Mouse (Mus musculus): ENCODE data around the gene Ryr1. TPM values are rescaled to one million over a fixed set of nuclear protein-coding genes. Genes with fewer than 3 reads are reported as not detected.

Ryr1 gene
- 1,000 to 10,000 TPM; 1,495 to 1,823 TPM for total RNA-seq (2021)
- long read RNA-seq, experiment 1, partial matches to known transcripts = 614 of 644 reads
- long read RNA-seq, experiment 1, other reads (novel, unspliced or antisense) = 30 of 644 reads
- long read RNA-seq, experiment 2, partial matches to known transcripts = 847 of 888 reads
- long read RNA-seq, experiment 2, other reads (novel, unspliced or antisense) = 41 of 888 reads

DNA sequence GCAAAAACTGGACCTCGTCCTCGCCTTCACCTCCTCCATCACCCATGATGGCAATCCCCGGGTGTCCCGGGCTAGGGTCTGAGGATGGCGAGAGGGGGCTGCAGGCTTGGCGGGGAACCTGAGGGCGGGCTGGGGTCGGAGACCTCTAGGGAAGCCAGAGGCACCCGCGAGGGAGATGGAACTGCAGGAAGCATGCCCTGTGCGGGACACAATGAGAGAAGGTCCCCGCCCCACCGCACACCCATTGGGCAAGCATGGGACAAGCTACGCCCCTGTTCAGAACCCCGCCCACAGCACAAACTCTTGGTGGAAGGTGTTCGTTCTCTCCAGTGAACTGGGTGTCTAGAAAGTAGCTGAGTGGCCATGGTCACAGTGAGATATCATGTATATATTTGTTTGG lies at the start of gene Ryr1:
Gene Ryr1, minus strand, starts transcription at position 210 of the 400 bp plus-strand sequence.
- intact Hi-C loops (cut with DNase I) = loop anchor here (5.0 kb wide), 2 partner anchors 122 to 177 kb away; partner anchors contain the start of genes 2200002D01Rik and Dpf1
- DNase-seq = peak; percentile 61 to 74

GRCm38 (mm10) chr7:29172390-29173016 lies 47.5 kb upstream of the Ryr1 start:
- DNase-seq = no peak
- intact Hi-C loops (cut with DNase I) = no loop called here

GRCm38 (mm10) chr7:29171562-29172097 lies 46.7 kb upstream of the Ryr1 start:
- intact Hi-C loops (cut with DNase I) = no loop called here
- DNase-seq = no peak

- intact Hi-C loops (cut with DNase I) = no loop called here
These were observed 46.0 kb upstream of the Ryr1 start for GRCm38 (mm10) chr7:29170755-29171561.

DNA sequence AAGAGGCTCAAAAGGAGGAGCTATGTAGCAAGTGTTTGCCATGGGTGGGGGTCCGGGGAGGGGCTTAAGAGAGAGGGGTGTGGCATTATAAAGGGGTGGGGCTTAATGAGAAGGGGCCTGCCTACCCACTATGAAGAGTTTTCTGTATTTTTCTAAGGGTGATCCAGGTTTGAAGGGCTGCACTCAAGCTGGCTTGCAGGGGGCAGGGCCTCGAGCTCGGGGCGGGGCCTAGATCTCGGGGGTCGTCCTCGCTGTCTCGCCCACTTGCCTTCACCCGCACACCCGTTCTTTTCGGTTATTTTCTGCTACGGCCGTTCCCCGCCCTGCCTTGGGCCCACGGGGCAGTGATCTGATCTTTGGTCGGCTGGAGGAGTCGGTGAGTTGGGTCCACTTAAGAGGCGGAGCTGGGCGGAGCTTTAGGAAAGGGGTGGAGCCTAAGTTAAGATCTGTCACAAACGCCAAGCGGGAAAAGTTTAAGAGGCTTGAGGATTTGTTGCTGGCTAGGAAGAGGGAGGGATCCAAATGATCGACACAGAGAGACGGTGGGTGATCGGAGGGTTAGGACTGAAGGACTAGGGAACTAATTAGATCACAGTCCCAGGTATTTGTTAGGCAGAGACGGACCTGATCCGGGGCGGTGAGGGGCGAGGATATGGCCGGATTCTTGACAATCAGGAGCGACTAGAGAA lies 45.2 kb upstream of the Ryr1 start, which contains the start of the genes Ggn and Spred3:
Gene Ggn, plus strand, starts transcription at position 145 of the 689 bp plus-strand sequence.
Gene Spred3, minus strand, starts transcription at position 346 of the 689 bp plus-strand sequence.
- intact Hi-C loops (cut with DNase I) = no loop called here

More at GRCm38 (mm10) chr7:29170755-29171561, 46.0 kb upstream of the Ryr1 start:
- DNase-seq = no peak

DNA sequence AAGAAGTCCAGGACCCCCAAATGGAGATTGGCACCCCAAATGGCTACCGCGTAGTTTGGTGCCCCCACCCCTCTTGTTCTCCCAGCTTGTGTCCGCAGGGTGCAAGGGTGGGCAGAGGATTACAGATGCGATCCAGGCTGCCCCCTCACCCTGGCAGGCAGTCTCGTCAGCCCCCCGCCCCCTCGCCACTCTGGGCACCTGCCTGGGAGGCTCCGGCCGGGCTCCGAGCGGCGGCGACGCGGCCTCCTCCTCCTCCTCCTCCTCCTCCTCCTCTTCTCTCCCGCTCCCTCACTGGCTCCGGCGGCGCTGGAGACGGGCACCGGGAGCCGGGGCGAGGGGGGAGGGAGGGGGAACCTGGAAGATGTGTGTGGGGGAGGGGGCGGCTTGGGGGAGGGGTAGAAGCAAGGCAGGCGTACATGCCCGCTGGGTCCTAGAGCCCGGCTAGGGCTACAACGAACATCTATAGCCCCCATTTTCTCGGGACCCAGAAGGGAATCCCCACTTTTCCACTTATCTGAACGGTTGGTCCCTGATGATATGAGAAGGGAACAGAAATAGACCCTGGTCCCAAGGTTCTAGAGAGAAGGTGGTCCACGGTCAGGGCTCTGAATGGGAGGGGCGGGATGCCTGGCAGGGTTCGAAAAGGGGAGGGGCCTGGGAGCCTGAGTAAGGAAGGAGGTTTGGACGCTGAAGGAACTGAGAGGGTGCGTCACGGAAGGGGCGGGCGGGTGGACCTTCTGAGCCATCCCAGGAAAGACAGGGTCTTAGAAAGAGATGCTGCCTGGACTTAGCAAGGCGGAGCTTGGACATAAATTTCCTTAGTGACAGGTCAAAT lies 44.5 kb upstream of the Ryr1 start:
- peak; percentile 73 to 74 for DNase-seq
- intact Hi-C loops (cut with DNase I) = no loop called here

More for the DNA sequence above, 45.2 kb upstream of the Ryr1 start, which contains the start of the genes Ggn and Spred3:
- DNase-seq = peak; percentile 74 to 77

DNA sequence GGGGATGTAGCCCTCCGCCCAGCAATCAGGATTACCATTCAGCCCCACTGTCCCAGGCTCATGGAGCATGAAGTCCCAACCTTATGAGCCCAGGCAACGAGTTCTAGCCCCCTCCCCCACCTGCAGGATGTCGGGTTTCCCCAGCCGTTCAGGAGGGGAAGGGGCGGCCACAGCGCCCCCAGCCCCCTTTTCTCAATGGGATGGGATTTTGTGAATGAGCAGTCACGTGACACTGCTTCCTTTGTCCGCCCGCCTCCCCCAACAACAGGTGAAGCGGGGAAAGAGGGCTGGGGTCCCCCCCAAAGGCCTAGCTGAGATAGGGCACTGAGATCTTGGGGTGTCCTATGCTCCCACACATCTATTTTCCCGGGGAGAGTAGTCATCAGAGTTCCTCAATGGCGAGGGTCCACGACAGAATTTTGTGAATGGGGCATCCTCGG lies 43.8 kb upstream of the Ryr1 start:
- DNase-seq = no peak
- intact Hi-C loops (cut with DNase I) = no loop called here

DNA sequence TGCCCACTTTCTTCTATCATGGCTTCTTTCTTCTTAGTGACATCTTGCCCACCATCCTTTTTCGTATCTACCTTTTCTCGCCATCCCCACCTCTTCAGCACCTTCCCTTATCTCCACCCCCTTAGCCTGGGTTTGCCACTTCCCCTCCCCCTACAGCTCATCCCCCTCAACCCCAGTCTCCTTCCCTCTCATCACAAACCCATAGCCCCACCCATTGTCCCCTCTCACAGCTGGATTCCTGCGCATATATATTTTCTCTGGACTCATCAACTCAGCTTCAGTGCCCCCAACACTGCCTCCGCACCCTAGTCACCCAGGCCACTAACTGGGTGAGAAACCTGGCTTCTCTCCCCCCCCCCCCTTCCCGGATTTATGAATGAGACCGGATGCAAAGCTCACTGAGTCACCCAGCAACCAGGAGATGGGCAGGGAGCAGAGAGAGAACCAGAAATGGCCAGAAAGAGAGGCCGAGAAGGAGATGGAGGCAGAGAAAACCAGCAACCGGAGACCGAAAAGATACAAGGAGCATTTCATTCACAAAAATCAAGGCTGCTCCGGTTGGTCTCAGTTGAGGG lies 43.2 kb upstream of the Ryr1 start:
- intact Hi-C loops (cut with DNase I) = no loop called here
- no peak for DNase-seq

DNA sequence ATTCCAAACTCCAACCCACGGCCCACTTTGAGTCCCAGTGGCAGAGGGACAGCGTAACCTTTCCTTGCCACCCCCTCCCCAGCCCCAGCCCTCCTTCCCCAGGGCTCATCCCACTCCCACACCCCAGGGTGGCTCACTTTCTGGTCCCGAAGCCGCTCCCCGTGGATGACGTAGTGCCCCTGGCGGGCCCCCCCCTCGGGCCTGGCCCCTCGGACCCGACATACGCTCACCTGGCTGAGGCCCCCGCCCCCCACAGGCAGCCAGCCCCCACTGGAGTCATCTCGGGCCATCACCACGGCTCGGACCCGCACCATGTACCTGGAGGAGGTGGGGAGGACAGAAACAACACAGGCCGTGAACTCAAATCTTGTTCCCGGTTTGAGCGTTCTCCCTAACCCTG lies 42.7 kb upstream of the Ryr1 start:
- DNase-seq = no peak
- intact Hi-C loops (cut with DNase I) = no loop called here

- intact Hi-C loops (cut with DNase I) = no loop called here
- no peak for DNase-seq
These were observed 38.0 kb upstream of the Ryr1 start for GRCm38 (mm10) chr7:29162750-29163525.

DNA sequence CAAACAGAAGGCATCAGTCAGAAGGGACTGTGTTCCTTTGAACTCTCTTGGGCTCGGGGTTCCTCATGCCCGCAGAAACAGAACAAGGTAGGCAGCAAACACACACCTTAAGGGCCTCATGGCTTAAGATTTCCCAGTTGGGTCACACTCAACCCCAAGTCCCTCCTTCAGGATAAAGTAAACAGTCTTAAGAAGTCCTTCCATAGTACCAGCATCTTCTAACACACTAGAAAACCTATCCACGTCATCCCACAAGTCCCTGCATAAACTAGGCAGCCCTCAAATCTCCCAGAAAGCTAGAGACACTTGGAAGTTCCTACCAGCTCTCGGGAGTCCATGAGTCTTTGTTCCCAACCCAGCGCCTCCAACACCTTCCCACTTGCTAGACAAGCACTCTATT lies 37.3 kb upstream of the Ryr1 start:
- no peak for DNase-seq
- intact Hi-C loops (cut with DNase I) = no loop called here

- no peak for DNase-seq
- intact Hi-C loops (cut with DNase I) = no loop called here
These were observed 33.3 kb upstream of the Ryr1 start for GRCm38 (mm10) chr7:29158264-29158663.

DNA sequence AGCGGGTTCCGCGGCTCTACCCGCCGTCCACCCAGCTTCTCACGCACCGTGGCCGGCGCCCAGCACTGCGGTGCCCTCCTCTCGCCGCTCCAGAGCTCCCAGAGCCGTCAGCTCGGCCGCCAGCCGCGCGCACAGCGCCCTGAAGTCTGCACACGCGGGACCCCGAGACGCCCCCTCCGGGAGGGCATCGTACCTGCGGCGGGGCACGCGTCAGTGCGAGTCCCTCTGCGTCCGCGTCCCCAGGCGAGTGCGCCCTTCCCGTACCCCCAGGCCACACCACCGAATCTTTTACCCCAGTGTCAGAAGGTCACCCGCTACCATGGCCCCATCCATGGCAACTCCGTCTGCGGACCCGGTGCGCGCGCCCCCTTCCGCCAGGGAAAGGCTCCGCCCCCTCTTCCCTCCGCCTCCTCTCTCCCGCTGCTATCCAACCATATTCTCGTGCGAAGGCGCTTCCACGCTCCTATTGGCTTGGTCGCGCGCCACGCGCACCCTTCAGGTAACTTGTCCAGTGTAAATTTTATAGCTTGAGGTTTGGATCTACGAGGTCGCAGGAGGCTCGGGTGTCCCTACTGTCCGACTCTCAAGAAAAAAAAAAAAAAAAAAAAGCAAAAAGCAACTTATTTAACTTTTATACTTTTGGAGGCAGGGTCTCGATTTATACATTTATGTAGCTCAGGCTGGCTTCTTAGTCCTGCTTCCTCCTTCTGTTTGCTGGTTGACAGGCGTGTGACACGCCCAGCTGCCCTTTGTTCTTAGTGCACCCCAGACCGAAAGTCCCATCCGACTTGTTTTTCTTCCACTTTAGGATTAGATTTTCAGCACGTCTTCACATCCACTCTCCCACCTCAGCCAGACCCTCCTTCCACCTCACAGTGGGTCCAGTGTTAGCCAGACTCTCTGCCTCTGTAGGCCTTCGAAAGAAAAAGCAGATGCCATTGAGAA lies 31.1 kb upstream of the Ryr1 start, which contains the start of gene Fam98c:
Gene Fam98c, minus strand, starts transcription at position 397 of the 945 bp plus-strand sequence.
- intact Hi-C loops (cut with DNase I) = no loop called here
- DNase-seq = peak; percentile 74 to 77

- peak; percentile 83 to 87 for DNase-seq
- intact Hi-C loops (cut with DNase I) = no loop called here
These were observed 30.3 kb upstream of the Ryr1 start for GRCm38 (mm10) chr7:29155196-29155837.

DNA sequence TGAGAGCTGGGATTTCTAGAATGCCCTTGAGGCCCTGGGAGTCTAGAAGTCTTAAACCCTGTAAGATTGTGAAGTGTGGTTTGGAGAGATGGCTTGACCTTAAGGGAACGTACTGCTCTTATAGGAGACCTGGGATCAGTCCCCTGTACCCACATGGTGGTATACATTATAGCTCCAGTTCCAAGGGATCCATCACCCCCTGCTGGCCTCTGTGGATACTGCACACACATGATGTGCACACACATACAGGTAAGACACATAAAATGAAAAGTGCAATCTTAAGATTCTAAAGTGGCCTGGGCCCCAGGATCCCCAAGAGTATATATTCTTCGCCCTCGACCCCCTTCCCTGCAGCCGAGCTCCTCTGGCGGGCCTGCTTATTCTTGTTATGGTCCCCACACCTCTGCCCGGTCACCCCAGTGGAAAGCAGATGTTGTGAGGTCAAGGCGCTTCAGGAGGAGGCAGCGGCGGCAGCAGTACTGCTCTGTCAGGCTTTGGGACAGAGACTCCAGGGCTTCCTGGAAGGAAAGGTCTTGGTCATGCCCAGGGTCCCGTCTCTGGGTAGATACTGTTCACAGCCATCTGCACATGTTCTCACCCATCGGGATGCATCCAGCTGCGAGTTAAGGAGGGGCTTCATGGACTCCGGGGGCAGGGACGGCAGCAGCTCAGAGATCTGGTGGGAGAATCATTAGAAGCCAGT lies 29.2 kb upstream of the Ryr1 start:
- intact Hi-C loops (cut with DNase I) = no loop called here
- DNase-seq = no peak

DNA sequence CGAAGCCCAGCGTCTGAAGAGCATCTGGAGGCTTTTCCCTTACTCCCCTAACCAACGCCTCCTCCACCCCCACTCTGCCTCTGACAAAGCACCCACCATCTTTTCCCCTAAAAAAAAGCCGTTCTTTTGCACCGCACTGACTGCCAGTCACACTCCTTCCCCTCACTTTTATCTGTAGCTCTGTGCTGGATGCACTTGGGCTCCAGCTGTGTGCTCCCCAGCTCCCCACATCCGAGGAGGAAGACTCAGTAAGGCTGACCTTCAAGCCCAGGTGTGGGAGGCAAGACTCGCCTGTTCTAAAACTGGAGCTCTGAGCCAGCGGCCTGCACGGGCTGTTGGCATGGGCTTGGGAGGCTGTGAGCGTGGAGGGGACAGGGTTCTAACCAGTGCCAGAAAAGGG lies 26.5 kb upstream of the Ryr1 start:
- intact Hi-C loops (cut with DNase I) = no loop called here

More for the DNA sequence above, 26.5 kb upstream of the Ryr1 start:
- DNase-seq = no peak

All from gastrocnemius, postnatal 36 days (tissue).